Mouse (Mus musculus) olfactory bulb, adult 2 months (tissue): ENCODE measurements around the gene Tas1r3.

Experiments used
- CTCF ChIP-seq: fragments of 200-500 bp; IDR thresholded peaks from 2 replicates; pipeline ENCODE4 v1.5.1; 2012; ENCODE audit warnings: low read depth, mild to moderate bottlenecking, low read length, moderate library complexity; ENCODE audit not compliant: insufficient read depth
- POLR2A ChIP-seq: fragments of 200-500 bp; IDR thresholded peaks from 2 replicates; pipeline ENCODE4 v1.6.1; 2012; ENCODE audit warnings: mild to moderate bottlenecking, low read depth, low read length, moderate library complexity; ENCODE audit not compliant: insufficient read depth

- TF ChIP-seq CTCF (no peak), POLR2A (no peak)
Observed at GRCm38 (mm10) chr4:155899355-155899754, 36.2 kb upstream of the Tas1r3 start.
